Mouse (Mus musculus): Measurements from ENCODE around the gene Ifngr1.

The Ifngr1 gene

GRCm38 (mm10) chr10:19580660-19581059 is 11.1 kb upstream of the Ifngr1 start:
- no peak for TF ChIP-seq GATA4 (IDR thresholded peaks at IDR 0.05; ENCODE audit: insufficient replicate concordance, low read length)

- TF ChIP-seq GATA4 (IDR thresholded peaks at IDR 0.05; ENCODE audit: insufficient replicate concordance, low read length), result no peak
These were observed 9.7 kb upstream of the Ifngr1 start for GRCm38 (mm10) chr10:19581844-19582582.

GRCm38 (mm10) chr10:19582806-19583430 is 8.8 kb upstream of the Ifngr1 start:
- no peak for TF ChIP-seq GATA4 (IDR thresholded peaks at IDR 0.05; ENCODE audit: insufficient replicate concordance, low read length)

- no peak for TF ChIP-seq GATA4 (IDR thresholded peaks at IDR 0.05; ENCODE audit: insufficient replicate concordance, low read length)
These were observed 7.7 kb upstream of the Ifngr1 start for GRCm38 (mm10) chr10:19584064-19584463.

- TF ChIP-seq GATA4 (IDR thresholded peaks at IDR 0.05; ENCODE audit: insufficient replicate concordance, low read length), result no peak
These were observed 6.9 kb upstream of the Ifngr1 start for GRCm38 (mm10) chr10:19584846-19585245.

GRCm38 (mm10) chr10:19585860-19586259 is 5.9 kb upstream of the Ifngr1 start:
- TF ChIP-seq GATA4 (IDR thresholded peaks at IDR 0.05; ENCODE audit: insufficient replicate concordance, low read length), result no peak

- TF ChIP-seq GATA4 (IDR thresholded peaks at IDR 0.05; ENCODE audit: insufficient replicate concordance, low read length), result no peak
These were observed 4.5 kb upstream of the Ifngr1 start for GRCm38 (mm10) chr10:19587281-19587680.

- TF ChIP-seq GATA4 (IDR thresholded peaks at IDR 0.05; ENCODE audit: insufficient replicate concordance, low read length), result no peak
These were observed 2.1 kb upstream of the Ifngr1 start for GRCm38 (mm10) chr10:19589626-19590025.

GRCm38 (mm10) chr10:19591286-19591640 is 486 bp upstream of the Ifngr1 start:
- no peak for TF ChIP-seq GATA4 (IDR thresholded peaks at IDR 0.05; ENCODE audit: insufficient replicate concordance, low read length)

GRCm38 (mm10) chr10:19592556-19592955 is 807 bp downstream of the Ifngr1 start:
- no peak for TF ChIP-seq GATA4 (IDR thresholded peaks at IDR 0.05; ENCODE audit: insufficient replicate concordance, low read length)

- no peak for TF ChIP-seq GATA4 (IDR thresholded peaks at IDR 0.05; ENCODE audit: insufficient replicate concordance, low read length)
These were observed 1.5 kb downstream of the Ifngr1 start for GRCm38 (mm10) chr10:19593296-19593695.

GRCm38 (mm10) chr10:19594201-19594905 is 2.6 kb downstream of the Ifngr1 start:
- no peak for TF ChIP-seq GATA4 (IDR thresholded peaks at IDR 0.05; ENCODE audit: insufficient replicate concordance, low read length)

GRCm38 (mm10) chr10:19596866-19597265 is 5.1 kb downstream of the Ifngr1 start:
- no peak for TF ChIP-seq GATA4 (IDR thresholded peaks at IDR 0.05; ENCODE audit: insufficient replicate concordance, low read length)

- TF ChIP-seq GATA4 (IDR thresholded peaks at IDR 0.05; ENCODE audit: insufficient replicate concordance, low read length), result no peak
These were observed 6.3 kb downstream of the Ifngr1 start for GRCm38 (mm10) chr10:19598091-19598490.

- no peak for TF ChIP-seq GATA4 (IDR thresholded peaks at IDR 0.05; ENCODE audit: insufficient replicate concordance, low read length)
These were observed 7.8 kb downstream of the Ifngr1 start for GRCm38 (mm10) chr10:19599331-19600092.

- TF ChIP-seq GATA4 (IDR thresholded peaks at IDR 0.05; ENCODE audit: insufficient replicate concordance, low read length), result no peak
These were observed 8.3 kb downstream of the Ifngr1 start for GRCm38 (mm10) chr10:19600093-19600420.

Data from liver, adult (tissue).